Mouse (Mus musculus) megakaryocyte progenitor cell, adult 5-6 weeks (primary cell): Measurements from ENCODE around the gene Ddx27. TPM values are rescaled to one million over a fixed set of nuclear protein-coding genes. Genes with fewer than 3 reads are reported as not detected.

Experiments used
- ATAC-seq: replicated peaks from 2 replicates; pipeline ENCODE4 v1.8.0; 2016; ENCODE audit warnings: mild to moderate bottlenecking, moderate TSS enrichment, inconsistent platforms; ENCODE audit not compliant: poor library complexity
- total RNA-seq, 2 experiments: library from RNA; stranded (forward) in 1 of 2; stranded (reverse) in 1 of 2; fragments of 157-497, 149-512 nt in 1 of 2; fragments of 200-1000 nt in 1 of 2; gene quantifications; 2 replicates each; pipeline versions ENCODE4 v1.2.3 to v1.2.4; 2015 to 2017

The Ddx27 gene
- total RNA-seq, 2 experiments from 2014 or later: 34.4 to 105 TPM

GRCm38 (mm10) chr2:167062497-167062911 is 47.5 kb downstream of the Ddx27 start:
- ATAC-seq: peak; percentile 65

- peak; percentile 62 for ATAC-seq
Measured at GRCm38 (mm10) chr2:167062965-167063880, 48.2 kb downstream of the Ddx27 start, which contains the start of gene Znfx1. Gene Znfx1 (minus strand): TSS chr2:167063015.

GRCm38 (mm10) chr2:167063906-167064496 is 49.0 kb downstream of the Ddx27 start:
- ATAC-seq: no peak

DNA sequence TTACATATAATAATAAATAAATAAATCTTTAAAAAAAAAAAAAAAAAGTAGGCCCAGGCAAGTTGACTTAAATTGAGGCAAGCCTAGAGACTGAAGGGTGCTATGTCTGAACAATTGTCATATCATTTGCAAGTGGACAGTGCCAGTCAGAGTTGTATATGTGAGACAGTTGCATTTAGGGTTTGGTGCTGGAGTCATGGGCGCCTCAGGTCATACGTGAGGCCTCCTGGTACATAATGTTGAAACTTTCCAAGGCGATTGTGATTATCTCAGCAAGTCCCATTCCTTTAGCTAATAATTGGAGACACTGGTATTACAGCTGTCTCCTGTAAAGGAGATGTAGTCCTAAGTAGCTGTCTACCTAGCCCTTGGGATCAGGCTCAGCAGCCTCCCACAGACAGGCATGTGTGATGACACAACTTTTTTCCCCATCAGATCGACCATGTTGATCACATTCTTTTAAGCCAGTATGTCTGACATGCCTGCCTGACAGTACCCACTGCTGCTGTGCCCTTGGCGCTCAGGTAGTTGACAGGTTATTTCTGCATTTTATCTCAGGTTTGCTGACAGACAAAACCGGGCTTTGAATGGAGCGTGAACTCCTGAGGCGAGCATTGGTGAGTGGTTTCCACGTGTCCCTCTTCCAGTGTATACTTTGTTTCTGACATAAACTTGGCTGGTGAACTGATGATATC is 49.8 kb downstream of the Ddx27 start:
- ATAC-seq: no peak

- ATAC-seq: no peak
Measured at GRCm38 (mm10) chr2:167066031-167066430, 51.0 kb downstream of the Ddx27 start.

GRCm38 (mm10) chr2:167066528-167067516 is 51.8 kb downstream of the Ddx27 start:
- ATAC-seq: peak; percentile 18

DNA sequence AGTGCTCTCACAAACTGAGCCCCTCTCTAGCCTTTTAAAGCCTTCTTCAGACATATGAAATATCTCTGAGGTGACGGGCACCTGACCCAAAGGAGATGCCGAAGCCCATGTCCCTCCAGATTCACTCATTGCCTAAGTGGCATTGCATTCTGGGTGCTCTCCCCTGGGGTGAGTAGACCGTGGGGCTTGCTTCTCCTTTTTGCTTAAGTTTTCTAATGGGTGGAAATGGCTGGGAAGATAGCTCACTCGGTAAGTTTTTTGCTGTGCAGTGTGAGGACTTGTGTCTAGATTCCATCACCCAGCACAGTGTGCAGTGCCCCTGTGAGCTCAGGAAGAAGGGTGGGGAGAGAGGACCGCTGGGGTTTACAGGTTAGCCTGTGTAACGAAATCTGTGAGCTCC is 52.6 kb downstream of the Ddx27 start:
- no peak; the same call in 1 of the 2 replicates for ATAC-seq

DNA sequence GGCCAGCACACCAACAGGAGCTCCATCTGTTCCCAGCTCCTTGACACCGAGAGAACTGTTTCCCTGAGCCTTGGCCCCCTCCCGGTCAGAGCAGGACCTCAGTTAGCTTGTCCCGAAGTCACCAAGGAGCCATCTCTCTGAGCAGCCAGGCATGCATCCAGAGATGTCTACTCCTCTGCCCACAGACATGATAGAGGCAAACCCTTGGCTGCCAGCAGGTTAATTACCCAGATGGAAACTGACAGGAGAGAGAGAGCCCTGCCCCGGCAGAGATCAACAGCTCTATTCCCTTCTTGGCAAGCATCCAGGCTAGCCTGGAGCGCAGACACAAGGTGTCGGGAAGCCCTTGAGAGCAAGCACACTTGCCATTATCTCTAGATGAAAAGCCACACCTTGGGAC is 55.3 kb downstream of the Ddx27 start:
- no peak for ATAC-seq

GRCm38 (mm10) chr2:167071266-167071640 is 56.3 kb downstream of the Ddx27 start:
- no peak for ATAC-seq

DNA sequence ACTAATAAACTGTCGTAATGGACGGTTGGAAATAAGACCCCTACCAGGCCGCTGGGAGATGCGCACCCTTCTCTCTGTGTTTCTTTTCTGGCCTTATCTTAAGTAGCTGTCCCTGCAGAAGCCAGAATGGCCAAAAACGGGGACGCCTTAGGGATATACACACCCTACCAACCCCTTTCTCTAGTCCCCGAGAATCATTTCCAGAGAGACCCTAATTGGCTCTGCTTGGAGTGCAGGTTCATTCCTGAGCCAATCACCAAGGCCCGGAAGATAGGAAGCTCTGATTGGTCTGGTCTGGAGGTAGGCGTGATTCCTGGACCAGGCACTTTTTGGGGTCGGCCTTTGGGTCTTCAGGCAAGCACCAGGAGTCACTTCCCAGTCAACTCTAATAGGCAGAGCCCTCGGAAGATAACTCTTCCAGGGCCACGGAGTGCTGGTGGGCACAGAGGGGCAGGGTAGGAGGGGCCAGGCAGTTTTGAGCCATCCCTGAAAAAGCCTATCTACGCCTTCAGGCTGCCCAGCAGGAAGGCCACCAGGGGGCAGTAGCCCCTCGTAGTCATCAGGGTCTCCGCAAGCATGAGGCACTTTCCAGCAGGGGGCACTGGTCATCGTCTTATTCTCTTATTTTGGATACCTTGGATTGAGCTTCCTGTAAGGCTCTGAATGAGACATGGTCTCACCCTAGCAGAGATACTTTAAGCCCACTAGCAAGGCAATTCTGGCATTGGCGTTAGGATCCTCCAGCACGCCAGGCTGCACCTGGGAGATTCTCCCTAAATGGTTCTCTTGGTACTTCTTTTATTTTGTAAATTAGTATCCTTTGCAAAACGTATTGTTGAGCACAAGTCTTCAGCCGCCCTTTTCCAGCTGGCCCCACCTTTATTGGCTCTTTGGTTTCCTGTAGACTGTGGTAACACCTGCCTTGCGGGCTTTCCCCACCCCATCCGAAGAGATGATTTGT is 56.9 kb downstream of the Ddx27 start:
- peak; percentile 87 for ATAC-seq

- ATAC-seq: no peak
Measured at GRCm38 (mm10) chr2:167074587-167074986, 59.6 kb downstream of the Ddx27 start.

DNA sequence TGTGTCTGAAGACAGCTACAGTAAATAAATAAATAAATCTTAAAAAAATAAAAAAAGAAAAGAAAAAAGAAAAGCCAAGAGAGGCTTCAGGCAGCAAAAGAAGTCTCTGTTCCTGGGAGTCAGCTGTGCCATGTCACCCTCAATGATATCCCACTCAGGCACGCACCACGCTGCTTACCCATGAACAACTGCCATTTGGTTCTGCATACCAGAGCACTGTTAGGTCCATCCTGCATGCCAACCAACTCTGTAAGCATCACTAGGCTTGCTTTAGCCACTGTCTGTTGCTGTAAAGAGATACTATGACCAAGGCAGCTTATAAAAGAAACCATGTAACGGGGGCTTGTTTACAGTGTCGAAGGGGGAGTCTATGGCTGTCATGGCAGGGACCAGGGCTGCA is 61.4 kb downstream of the Ddx27 start:
- no peak for ATAC-seq

GRCm38 (mm10) chr2:167076759-167077158 is 61.8 kb downstream of the Ddx27 start:
- no peak for ATAC-seq

DNA sequence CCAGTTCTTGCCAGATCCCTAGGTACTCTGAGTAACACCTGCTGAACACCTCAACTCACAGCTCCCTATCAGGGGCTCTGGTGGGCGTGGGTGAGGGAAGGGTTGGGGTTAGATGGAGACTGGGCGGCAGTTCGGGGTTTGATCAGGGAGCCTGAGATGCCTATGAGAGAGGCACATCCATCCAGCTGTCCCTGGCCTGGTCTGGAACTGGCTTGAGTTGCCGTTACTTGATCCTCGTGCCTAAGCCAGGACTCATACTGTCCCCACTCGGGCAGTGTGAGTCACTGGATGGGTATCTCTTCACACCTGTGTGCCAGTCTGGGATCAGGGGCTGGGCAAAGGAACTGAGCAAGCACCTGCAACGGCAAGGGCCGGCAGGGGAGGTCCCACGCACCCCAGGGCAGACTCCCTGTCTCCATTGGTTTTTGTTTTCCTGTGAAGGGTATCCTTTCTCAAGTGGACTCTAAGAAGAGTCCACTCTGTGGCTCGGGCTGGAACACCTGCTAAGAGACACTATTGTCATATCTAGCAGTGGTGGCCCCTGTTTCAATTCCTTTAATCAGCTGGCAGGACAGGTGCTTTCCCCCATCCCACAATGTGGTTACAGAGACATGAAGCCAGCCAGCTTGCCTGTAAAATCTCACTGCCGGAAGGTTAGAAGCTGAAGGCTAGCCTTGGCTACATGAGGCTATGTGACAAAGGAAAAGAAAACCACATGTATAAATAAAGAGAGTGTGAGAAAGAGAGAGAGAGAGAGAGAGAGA is 62.4 kb downstream of the Ddx27 start:
- ATAC-seq: no peak

DNA sequence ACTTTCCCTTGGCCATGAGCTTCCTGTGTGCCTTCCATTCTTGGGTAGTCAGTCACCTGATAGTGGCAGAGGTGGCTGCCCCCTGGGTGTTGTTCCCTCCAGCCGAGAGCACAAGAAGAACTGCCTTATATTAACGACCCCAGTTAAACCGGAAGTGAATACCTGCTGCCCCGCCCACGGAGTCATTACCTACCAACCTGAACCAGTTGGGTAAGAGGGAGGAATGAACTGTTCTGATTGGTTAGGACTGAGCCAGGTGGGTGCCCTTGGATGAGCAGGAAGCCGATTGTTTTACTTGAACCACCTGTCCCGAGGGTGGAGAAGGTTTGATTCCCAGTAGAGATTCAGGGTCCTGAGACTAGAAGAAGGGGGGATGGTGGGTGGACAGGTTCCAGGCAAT is 63.5 kb downstream of the Ddx27 start:
- no peak for ATAC-seq

DNA sequence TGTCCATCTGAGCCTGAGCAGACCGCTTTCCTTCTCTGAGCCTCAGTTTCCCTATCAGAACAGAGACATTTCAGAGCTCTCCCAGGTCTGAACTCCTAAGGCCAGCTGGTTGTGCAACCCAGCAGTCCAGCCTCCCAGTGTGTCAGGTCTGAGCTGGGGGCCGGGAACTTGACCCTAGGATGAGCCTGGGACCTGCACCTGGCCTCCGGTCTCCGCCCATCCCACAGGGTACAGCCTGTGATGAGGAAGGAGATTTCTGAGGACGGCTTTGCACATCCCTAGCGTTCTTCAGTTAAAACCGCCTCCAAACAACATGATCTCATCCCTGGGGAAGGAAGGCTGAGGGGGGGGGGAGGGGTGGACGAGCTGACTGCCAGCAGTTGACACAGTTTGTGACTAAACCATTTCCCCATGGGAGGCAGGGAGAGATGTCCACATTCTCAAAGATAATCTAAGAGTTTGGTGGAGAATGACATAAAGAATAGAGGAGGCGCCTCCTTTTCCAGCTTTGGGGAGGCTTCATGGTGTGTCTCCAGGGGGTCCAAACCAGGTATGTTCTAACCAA is 64.0 kb downstream of the Ddx27 start:
- ATAC-seq: no peak

GRCm38 (mm10) chr2:167079535-167080257 is 64.7 kb downstream of the Ddx27 start:
- no peak for ATAC-seq

DNA sequence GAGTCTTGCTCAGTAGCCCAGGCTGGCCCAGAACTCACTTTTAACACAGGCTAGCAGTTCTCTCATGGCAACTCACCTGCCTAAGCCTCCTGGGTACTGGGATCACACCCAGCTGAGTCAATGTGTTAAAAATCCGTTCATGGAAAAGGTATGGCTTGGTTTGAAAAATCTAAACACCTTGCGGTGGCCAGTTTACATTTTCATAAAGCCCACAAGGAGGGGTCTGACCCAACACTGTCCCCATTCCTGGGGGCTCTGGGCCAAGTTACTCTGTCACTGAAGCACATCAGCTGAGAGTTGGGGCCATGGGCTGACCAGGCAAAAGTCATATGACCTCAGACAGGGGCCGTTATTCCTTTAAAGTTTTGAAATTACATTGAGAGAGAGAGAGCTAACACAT is 65.4 kb downstream of the Ddx27 start:
- ATAC-seq: no peak
